Mouse (Mus musculus): ENCODE data around the gene Dysf. TPM values are rescaled to one million over a fixed set of nuclear protein-coding genes. Genes with fewer than 3 reads are reported as not detected.

Dysf gene
- polyA plus RNA-seq, 1 experiment from 2014 or later: 16.8 TPM

- H3K27me3 ChIP-seq (ENCODE audit: insufficient read depth, low read length): no peaks in the 10 kb centered on the region
These were observed 116.2 kb downstream of the Dysf start for GRCm38 (mm10) chr6:84124609-84125008.

GRCm38 (mm10) chr6:84125101-84125500, 116.7 kb downstream of the Dysf start:
- ATAC-seq (ENCODE audit: low FRiP score, low TSS enrichment): no peak
- WGBS: 75% methylated on average over 4 of the region's 4 CpGs
- no peak overlapping the region for H3K27ac ChIP-seq (ENCODE audit: low read length)
- H3K9ac ChIP-seq (replicated peaks; ENCODE audit: low read length): no peak overlapping the region
- no peak overlapping the region for H3K4me3 ChIP-seq (ENCODE audit: low read length)
- no peak overlapping the region for H3K4me2 ChIP-seq (replicated peaks; ENCODE audit: low read depth, low read length)
- no peaks in the 10 kb centered on the region for H3K4me1 ChIP-seq (ENCODE audit: insufficient read depth, low read length)
- no peaks in the 10 kb centered on the region for H3K9me3 ChIP-seq (ENCODE audit: low read length)
- no peaks in the 10 kb centered on the region for H3K27me3 ChIP-seq (ENCODE audit: insufficient read depth, low read length)
- no peaks in the 10 kb centered on the region for H3K36me3 ChIP-seq (ENCODE audit: insufficient read depth, low read length)

More at GRCm38 (mm10) chr6:84124609-84125008, 116.2 kb downstream of the Dysf start:
- H3K4me2 ChIP-seq (replicated peaks; ENCODE audit: low read depth, low read length): no peak overlapping the region
- H3K4me3 ChIP-seq (ENCODE audit: low read length): no peak overlapping the region
- no peaks in the 10 kb centered on the region for H3K36me3 ChIP-seq (ENCODE audit: insufficient read depth, low read length)
- no peak overlapping the region for H3K9ac ChIP-seq (replicated peaks; ENCODE audit: low read length)
- 68% methylated on average over 9 of the region's 9 CpGs for WGBS
- H3K27ac ChIP-seq (ENCODE audit: low read length): no peak overlapping the region
- H3K4me1 ChIP-seq (ENCODE audit: insufficient read depth, low read length): no peaks in the 10 kb centered on the region
- H3K9me3 ChIP-seq (ENCODE audit: low read length): no peaks in the 10 kb centered on the region
- no peak for ATAC-seq (ENCODE audit: low FRiP score, low TSS enrichment)

GRCm38 (mm10) chr6:84128229-84128628, 119.8 kb downstream of the Dysf start:
- no peak for ATAC-seq (ENCODE audit: low FRiP score, low TSS enrichment)
- H3K27ac ChIP-seq (ENCODE audit: low read length): no peak overlapping the region
- no peak overlapping the region for H3K9ac ChIP-seq (replicated peaks; ENCODE audit: low read length)
- no peaks in the 10 kb centered on the region for H3K4me1 ChIP-seq (ENCODE audit: insufficient read depth, low read length)
- H3K27me3 ChIP-seq (ENCODE audit: insufficient read depth, low read length): no peaks in the 10 kb centered on the region
- H3K36me3 ChIP-seq (ENCODE audit: insufficient read depth, low read length): no peaks in the 10 kb centered on the region
- H3K4me3 ChIP-seq (ENCODE audit: low read length): no peak overlapping the region
- H3K9me3 ChIP-seq (ENCODE audit: low read length): no peaks in the 10 kb centered on the region
- H3K4me2 ChIP-seq (replicated peaks; ENCODE audit: low read depth, low read length): no peak overlapping the region
- 85% methylated on average over 2 of the region's 2 CpGs for WGBS

- Histone ChIP-seq H3K4me2 (replicated peaks; ENCODE audit: low read depth, low read length) (no peak overlapping the region), H3K36me3 (ENCODE audit: insufficient read depth, low read length) (no peaks in the 10 kb centered on the region), H3K9me3 (ENCODE audit: low read length) (no peaks in the 10 kb centered on the region), H3K4me3 (ENCODE audit: low read length) (no peak overlapping the region), H3K27me3 (ENCODE audit: insufficient read depth, low read length) (no peaks in the 10 kb centered on the region), H3K9ac (replicated peaks; ENCODE audit: low read length) (no peak overlapping the region), H3K27ac (ENCODE audit: low read length) (no peak overlapping the region), H3K4me1 (ENCODE audit: insufficient read depth, low read length) (no peaks in the 10 kb centered on the region)
- ATAC-seq (ENCODE audit: low FRiP score, low TSS enrichment): no peak
- 94% methylated on average over 4 of the region's 4 CpGs for WGBS
These were observed 122.5 kb downstream of the Dysf start for GRCm38 (mm10) chr6:84130867-84131266.

GRCm38 (mm10) chr6:84131539-84131938, 123.1 kb downstream of the Dysf start:
- no peak overlapping the region for H3K27ac ChIP-seq (ENCODE audit: low read length)
- H3K4me2 ChIP-seq (replicated peaks; ENCODE audit: low read depth, low read length): no peak overlapping the region
- 35% methylated on average over 9 of the region's 9 CpGs for WGBS
- no peaks in the 10 kb centered on the region for H3K9me3 ChIP-seq (ENCODE audit: low read length)
- H3K4me3 ChIP-seq (ENCODE audit: low read length): no peak overlapping the region
- H3K27me3 ChIP-seq (ENCODE audit: insufficient read depth, low read length): no peaks in the 10 kb centered on the region
- H3K4me1 ChIP-seq (ENCODE audit: insufficient read depth, low read length): no peaks in the 10 kb centered on the region
- no peak for ATAC-seq (ENCODE audit: low FRiP score, low TSS enrichment)
- H3K36me3 ChIP-seq (ENCODE audit: insufficient read depth, low read length): no peaks in the 10 kb centered on the region
- H3K9ac ChIP-seq (replicated peaks; ENCODE audit: low read length): no peak overlapping the region

- Histone ChIP-seq H3K4me1 (ENCODE audit: insufficient read depth, low read length) (no peaks in the 10 kb centered on the region), H3K4me3 (ENCODE audit: low read length) (no peak overlapping the region), H3K4me2 (replicated peaks; ENCODE audit: low read depth, low read length) (no peak overlapping the region), H3K9ac (replicated peaks; ENCODE audit: low read length) (no peak overlapping the region), H3K27ac (ENCODE audit: low read length) (no peak overlapping the region), H3K27me3 (ENCODE audit: insufficient read depth, low read length) (no peaks in the 10 kb centered on the region), H3K9me3 (ENCODE audit: low read length) (no peaks in the 10 kb centered on the region), H3K36me3 (ENCODE audit: insufficient read depth, low read length) (no peaks in the 10 kb centered on the region)
- ATAC-seq (ENCODE audit: low FRiP score, low TSS enrichment): no peak
- 57% methylated on average over 7 of the region's 7 CpGs for WGBS
These were observed 124.7 kb downstream of the Dysf start for GRCm38 (mm10) chr6:84133053-84133452.

GRCm38 (mm10) chr6:84133996-84134721, 125.8 kb downstream of the Dysf start:
- Histone ChIP-seq H3K27me3 (ENCODE audit: insufficient read depth, low read length) (no peaks in the 10 kb centered on the region), H3K4me2 (replicated peaks; ENCODE audit: low read depth, low read length) (no peak overlapping the region), H3K4me3 (ENCODE audit: low read length) (no peak overlapping the region), H3K36me3 (ENCODE audit: insufficient read depth, low read length) (no peaks in the 10 kb centered on the region), H3K9ac (replicated peaks; ENCODE audit: low read length) (no peak overlapping the region), H3K27ac (ENCODE audit: low read length) (no peak overlapping the region), H3K9me3 (ENCODE audit: low read length) (no peaks in the 10 kb centered on the region), H3K4me1 (ENCODE audit: insufficient read depth, low read length) (no peaks in the 10 kb centered on the region)
- 0 out of 2 replicates have a peak, but pooled peaks have one; percentile 1 for ATAC-seq (ENCODE audit: low FRiP score, low TSS enrichment)
- 84% methylated on average over 5 of the region's 7 CpGs for WGBS

GRCm38 (mm10) chr6:84134722-84135394, 126.5 kb downstream of the Dysf start:
- H3K36me3 ChIP-seq (ENCODE audit: insufficient read depth, low read length): no peaks in the 10 kb centered on the region
- no peak overlapping the region for H3K4me3 ChIP-seq (ENCODE audit: low read length)
- no peak overlapping the region for H3K27ac ChIP-seq (ENCODE audit: low read length)
- H3K4me1 ChIP-seq (ENCODE audit: insufficient read depth, low read length): no peaks in the 10 kb centered on the region
- 22% methylated on average over 23 of the region's 23 CpGs for WGBS
- H3K4me2 ChIP-seq (replicated peaks; ENCODE audit: low read depth, low read length): no peak overlapping the region
- no peaks in the 10 kb centered on the region for H3K27me3 ChIP-seq (ENCODE audit: insufficient read depth, low read length)
- H3K9me3 ChIP-seq (ENCODE audit: low read length): no peaks in the 10 kb centered on the region
- ATAC-seq (ENCODE audit: low FRiP score, low TSS enrichment): peak; percentile 31; the same call in 1 of the 2 replicates
- H3K9ac ChIP-seq (replicated peaks; ENCODE audit: low read length): no peak overlapping the region

GRCm38 (mm10) chr6:84135709-84136108, 127.3 kb downstream of the Dysf start:
- H3K4me1 ChIP-seq (ENCODE audit: insufficient read depth, low read length): no peaks in the 10 kb centered on the region
- no peak for ATAC-seq (ENCODE audit: low FRiP score, low TSS enrichment)
- WGBS: 95% methylated on average over 8 of the region's 9 CpGs
- no peak overlapping the region for H3K4me3 ChIP-seq (ENCODE audit: low read length)
- no peaks in the 10 kb centered on the region for H3K9me3 ChIP-seq (ENCODE audit: low read length)
- no peak overlapping the region for H3K4me2 ChIP-seq (replicated peaks; ENCODE audit: low read depth, low read length)
- no peaks in the 10 kb centered on the region for H3K36me3 ChIP-seq (ENCODE audit: insufficient read depth, low read length)
- H3K9ac ChIP-seq (replicated peaks; ENCODE audit: low read length): no peak overlapping the region
- no peaks in the 10 kb centered on the region for H3K27me3 ChIP-seq (ENCODE audit: insufficient read depth, low read length)
- H3K27ac ChIP-seq (ENCODE audit: low read length): no peak overlapping the region

GRCm38 (mm10) chr6:84136345-84136744, 128.0 kb downstream of the Dysf start:
- H3K4me3 ChIP-seq (ENCODE audit: low read length): no peak overlapping the region
- ATAC-seq (ENCODE audit: low FRiP score, low TSS enrichment): no peak
- H3K9me3 ChIP-seq (ENCODE audit: low read length): no peaks in the 10 kb centered on the region
- H3K27ac ChIP-seq (ENCODE audit: low read length): no peak overlapping the region
- no peaks in the 10 kb centered on the region for H3K27me3 ChIP-seq (ENCODE audit: insufficient read depth, low read length)
- H3K4me1 ChIP-seq (ENCODE audit: insufficient read depth, low read length): no peaks in the 10 kb centered on the region
- no peaks in the 10 kb centered on the region for H3K36me3 ChIP-seq (ENCODE audit: insufficient read depth, low read length)
- 90% methylated on average over 11 of the region's 11 CpGs for WGBS
- H3K9ac ChIP-seq (replicated peaks; ENCODE audit: low read length): no peak overlapping the region
- no peak overlapping the region for H3K4me2 ChIP-seq (replicated peaks; ENCODE audit: low read depth, low read length)
